Mouse (Mus musculus) liver, adult 2 months (tissue): ENCODE data around the gene Sox13. TPM values are rescaled to one million over a fixed set of nuclear protein-coding genes. Genes with fewer than 3 reads are reported as not detected.
A peak's percentile ranks its signal among the peaks of the same experiment; 100 is the strongest.

Source experiments
- DNase-seq: peaks from one replicate; pipeline ENCODE4 v3.0.0-alpha.2; 2011; ENCODE audit warnings: low read depth, low spot score; ENCODE audit errors: extremely low read depth
- H3K27ac ChIP-seq: fragments of 200-500 bp; replicated peaks from 2 replicates; pipeline ENCODE4 v1.5.1; 2012; ENCODE audit warnings: low read depth, mild to moderate bottlenecking, control low read depth, inconsistent platforms, low read length; ENCODE audit not compliant: insufficient read depth
- H3K27me3 ChIP-seq: fragments of 200-500 bp; 2 replicates; pipeline ENCODE4 v1.6.1; 2012; ENCODE audit warnings: mild to moderate bottlenecking, moderate library complexity, low read length, inconsistent platforms; ENCODE audit not compliant: control insufficient read depth, insufficient read depth
- H3K36me3 ChIP-seq: fragments of 200-500 bp; 2 replicates; pipeline ENCODE4 v1.6.1; 2012; ENCODE audit warnings: low read length, inconsistent platforms; ENCODE audit not compliant: control insufficient read depth, insufficient read depth
- H3K4me1 ChIP-seq: fragments of 200-500 bp; 2 replicates; pipeline ENCODE4 v1.6.1; 2011; ENCODE audit warnings: low read length; ENCODE audit not compliant: control insufficient read depth, insufficient read depth
- H3K4me3 ChIP-seq: fragments of 200-500 bp; 2 replicates; pipeline ENCODE4 v1.5.1; 2011; ENCODE audit warnings: low read depth, mild to moderate bottlenecking, control low read depth, low read length, moderate library complexity; ENCODE audit not compliant: insufficient read depth
- H3K79me2 ChIP-seq: fragments of 200-500 bp; 2 replicates; pipeline ENCODE4 v1.6.1; 2012; ENCODE audit warnings: inconsistent platforms, mild to moderate bottlenecking, low read length, moderate library complexity; ENCODE audit not compliant: control insufficient read depth, insufficient read depth
- H3K9ac ChIP-seq: fragments of 200-500 bp; 2 replicates; pipeline ENCODE4 v1.6.1; 2012; ENCODE audit warnings: low read depth, mild to moderate bottlenecking, control low read depth, inconsistent platforms, low read length
- CTCF ChIP-seq: fragments of 200-500 bp; IDR thresholded peaks from 2 replicates; pipeline ENCODE4 v1.5.1; 2011; ENCODE audit warnings: low read depth, low read length, control low read depth
- POLR2A ChIP-seq: fragments of 200-500 bp; IDR thresholded peaks from 2 replicates; pipeline ENCODE4 v1.6.1; 2011; ENCODE audit warnings: low read length, control low read depth; ENCODE audit not compliant: insufficient read depth; ENCODE audit errors: extremely low read depth
- WGBS: fragments of 180-500 bp; shearing (Covaris S2); methylation state at CpG from one replicate; pipeline ENCODE4 v1.1.7; 2018; 5-methylcytosine and 5-hydroxymethylcytosine counted together
- polyA plus RNA-seq: library from polyadenylated mRNA; depleted of rRNA; stranded (reverse); fragments of >200 nt; gene quantifications from 2 replicates; pipeline ENCODE4 v1.2.3, GENCODE M21; 2012; rRNA removed
- total RNA-seq: library from RNA; depleted of rRNA; stranded (reverse); fragments of >200 nt; gene quantifications from 2 replicates; pipeline ENCODE4 v1.2.3, GENCODE M21; 2014; rRNA removed

Gene Sox13
- total RNA-seq = 2.0 and 2.2 TPM in 2 replicates
- 5.6 and 10.2 TPM in 2 replicates for polyA plus RNA-seq

- DNase-seq = peak; percentile 67
- under 1% methylated on average over 122 of the region's 128 CpGs for WGBS
Observed at GRCm38 (mm10) chr1:133423543-133424480, at the start of gene Sox13. Gene Sox13, minus strand, starts transcription at chr1:133424377.

GRCm38 (mm10) chr1:133471556-133471955 lies 47.4 kb upstream of the Sox13 start:
- Histone ChIP-seq H3K27ac (no peak overlapping the region), H3K4me1 (no peaks in the 10 kb centered on the region), H3K79me2 (no peaks in the 10 kb centered on the region), H3K36me3 (no peaks in the 10 kb centered on the region), H3K27me3 (no peaks in the 10 kb centered on the region), H3K9ac (no peak overlapping the region), H3K4me3 (no peak overlapping the region)
- no peak for TF ChIP-seq CTCF
- DNase-seq = no peak
- 45% methylated on average over 2 of the region's 2 CpGs for WGBS

More at GRCm38 (mm10) chr1:133423543-133424480, at the start of gene Sox13:
- Histone ChIP-seq H3K79me2 (peaks cover 15% of the 10 kb centered on the region; the same call in 1 of the 2 replicates), H3K27ac (peak within 1 kb of the TSS; percentile 95), H3K9ac (peak within 1 kb of the TSS; percentile 98), H3K27me3 (no peaks in the 10 kb centered on the region), H3K36me3 (no peaks in the 10 kb centered on the region), H3K4me3 (peak within 1 kb of the TSS; percentile 78), H3K4me1 (peaks cover 10% of the 10 kb centered on the region)
- TF ChIP-seq POLR2A (peak; percentile 70), CTCF (no peak)

- Histone ChIP-seq H3K27me3 (no peaks in the 10 kb centered on the region), H3K36me3 (no peaks in the 10 kb centered on the region), H3K79me2 (no peaks in the 10 kb centered on the region), H3K4me3 (no peak overlapping the region), H3K27ac (no peak overlapping the region), H3K4me1 (no peaks in the 10 kb centered on the region), H3K9ac (no peak overlapping the region)
- WGBS = 79% methylated on average over 7 of the region's 7 CpGs
- DNase-seq = no peak
- TF ChIP-seq CTCF = no peak
Observed at GRCm38 (mm10) chr1:133471086-133471485, 46.9 kb upstream of the Sox13 start.

DNA sequence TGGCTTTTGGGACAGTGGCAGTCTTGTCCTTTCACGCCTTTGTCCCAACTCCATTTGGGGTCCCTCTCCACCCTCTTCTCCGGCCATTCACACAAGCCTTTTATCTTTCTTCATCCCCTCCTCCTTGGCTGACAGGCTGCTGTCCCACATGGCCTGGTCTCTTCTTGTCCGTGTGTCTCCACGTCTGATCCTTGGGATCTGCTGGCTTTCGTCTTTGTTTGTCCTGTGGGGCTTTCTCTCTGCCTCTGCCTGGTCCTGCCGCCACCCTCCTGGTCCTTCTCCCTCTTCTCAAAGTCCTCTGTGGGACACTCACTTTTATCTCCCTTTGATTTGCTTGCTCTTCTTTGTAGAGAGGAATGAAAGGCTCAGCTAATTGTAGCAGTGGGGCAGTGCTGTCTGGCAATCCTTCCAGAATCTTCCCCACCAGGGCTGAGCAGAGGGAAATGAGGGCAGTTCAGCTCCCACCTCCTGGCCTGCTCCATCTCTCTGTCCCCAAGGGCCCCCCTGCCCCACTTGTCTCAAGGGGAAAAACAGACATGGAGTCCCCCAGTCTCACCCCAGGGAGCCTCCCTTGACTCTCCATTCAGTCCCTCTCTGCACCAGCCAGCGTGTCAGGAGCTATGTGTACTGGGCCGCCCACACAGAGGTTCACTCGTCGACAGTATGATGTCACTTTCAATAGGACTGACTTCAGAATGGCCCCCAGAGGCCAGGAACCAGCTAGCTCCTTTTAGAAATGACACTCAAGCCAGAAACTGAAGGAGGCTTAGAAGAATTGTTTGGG lies 46.3 kb upstream of the Sox13 start:
- Histone ChIP-seq H3K4me1 (no peaks in the 10 kb centered on the region), H3K27me3 (no peaks in the 10 kb centered on the region), H3K79me2 (no peaks in the 10 kb centered on the region), H3K4me3 (no peak overlapping the region), H3K9ac (no peak overlapping the region), H3K36me3 (no peaks in the 10 kb centered on the region), H3K27ac (no peak overlapping the region)
- no peak for TF ChIP-seq POLR2A
- no peak for TF ChIP-seq CTCF
- no peak for DNase-seq
- 70% methylated on average over 10 of the region's 10 CpGs for WGBS

- Histone ChIP-seq H3K79me2 (no peaks in the 10 kb centered on the region), H3K4me3 (no peak overlapping the region), H3K9ac (no peak overlapping the region), H3K27me3 (no peaks in the 10 kb centered on the region), H3K4me1 (no peaks in the 10 kb centered on the region), H3K36me3 (no peaks in the 10 kb centered on the region), H3K27ac (no peak overlapping the region)
- 91% methylated on average over 4 of the region's 4 CpGs for WGBS
- no peak for TF ChIP-seq POLR2A
- TF ChIP-seq CTCF = no peak
- no peak for DNase-seq
Observed at GRCm38 (mm10) chr1:133469213-133469612, 45.0 kb upstream of the Sox13 start.

GRCm38 (mm10) chr1:133468751-133469150 lies 44.6 kb upstream of the Sox13 start:
- Histone ChIP-seq H3K4me1 (no peaks in the 10 kb centered on the region), H3K27me3 (no peaks in the 10 kb centered on the region), H3K36me3 (no peaks in the 10 kb centered on the region), H3K4me3 (no peak overlapping the region), H3K9ac (no peak overlapping the region), H3K27ac (no peak overlapping the region), H3K79me2 (no peaks in the 10 kb centered on the region)
- 69% methylated on average over 6 of the region's 6 CpGs for WGBS
- DNase-seq = no peak
- TF ChIP-seq CTCF = no peak
- TF ChIP-seq POLR2A = no peak
